Mouse (Mus musculus) kidney, postnatal 0 days (tissue): ENCODE measurements around the gene 9930022D16Rik. TPM values are rescaled to one million over a fixed set of nuclear protein-coding genes. Genes with fewer than 3 reads are reported as not detected.

ENCODE experiments used
- ATAC-seq: fragments of 200-750 bp; cut with Nextera tagmentation; replicated peaks from 2 replicates; pipeline ENCODE4 v1.8.0; 2017; ENCODE audit warnings: low read depth, moderate number of reproducible peaks, moderate TSS enrichment, moderate library complexity; ENCODE audit not compliant: low FRiP score
- DNase-seq: peaks from one replicate; pipeline ENCODE4 v3.0.0-alpha.2; 2016; ENCODE audit warnings: low spot score
- H3K27ac ChIP-seq: fragments of 300-500 bp; sonication (generic); 2 replicates; pipeline ENCODE4 v1.5.1; 2014; ENCODE audit warnings: mild to moderate bottlenecking
- H3K27me3 ChIP-seq: fragments of 300-500 bp; sonication (generic); 2 replicates; pipeline ENCODE4 v1.6.1; 2014; ENCODE audit warnings: low read length, mixed read lengths; ENCODE audit not compliant: insufficient read depth
- H3K36me3 ChIP-seq: fragments of 300-500 bp; sonication (generic); 2 replicates; pipeline ENCODE4 v1.6.1; 2014; ENCODE audit warnings: low read length, mixed read lengths; ENCODE audit not compliant: insufficient read depth
- H3K4me1 ChIP-seq: fragments of 300-500 bp; sonication (generic); replicated peaks from 2 replicates; pipeline ENCODE4 v1.6.1; 2014; ENCODE audit warnings: antibody characterized with exemption, low read length, mixed read lengths; ENCODE audit not compliant: insufficient read depth
- H3K4me2 ChIP-seq: fragments of 300-500 bp; sonication (generic); 2 replicates; pipeline ENCODE4 v1.6.1; 2014; ENCODE audit warnings: mild to moderate bottlenecking, low read length, moderate library complexity, mixed read lengths
- H3K4me3 ChIP-seq: fragments of 300-500 bp; sonication (generic); replicated peaks from 2 replicates; pipeline ENCODE4 v1.5.1; 2014; ENCODE audit warnings: low read depth, low read length
- H3K9ac ChIP-seq: fragments of 300-500 bp; sonication (generic); 2 replicates; pipeline ENCODE4 v1.6.1; 2014; ENCODE audit warnings: low read depth, low read length
- H3K9me3 ChIP-seq: fragments of 300-500 bp; sonication (generic); replicated peaks from 2 replicates; pipeline ENCODE4 v1.6.1; 2016; ENCODE audit warnings: low read length, inconsistent platforms, mixed read lengths
- CTCF ChIP-seq: IDR thresholded peaks from 2 replicates; pipeline ENCODE4 v1.5.1; 2016; ENCODE audit warnings: antibody characterized with exemption, low read depth, mild to moderate bottlenecking, moderate library complexity
- WGBS: fragments of 180-500 bp; shearing (Covaris S2); extraction: QIAGEN DNeasy Blood & Tissue Kit; methylation state at CpG from one replicate; pipeline ENCODE4 v1.1.7; 2014; 5-methylcytosine and 5-hydroxymethylcytosine counted together
- polyA plus RNA-seq: library from polyadenylated mRNA; unstranded; fragments of >200 nt; fragmentation: Nextera tagmentation; extraction: Ambion mirVana; gene quantifications from 2 replicates; pipeline ENCODE4 v1.2.1, GENCODE M21; 2015

9930022D16Rik gene
- polyA plus RNA-seq = 0.04 TPM in 1 of 2 replicates, not detected in the other

DNA sequence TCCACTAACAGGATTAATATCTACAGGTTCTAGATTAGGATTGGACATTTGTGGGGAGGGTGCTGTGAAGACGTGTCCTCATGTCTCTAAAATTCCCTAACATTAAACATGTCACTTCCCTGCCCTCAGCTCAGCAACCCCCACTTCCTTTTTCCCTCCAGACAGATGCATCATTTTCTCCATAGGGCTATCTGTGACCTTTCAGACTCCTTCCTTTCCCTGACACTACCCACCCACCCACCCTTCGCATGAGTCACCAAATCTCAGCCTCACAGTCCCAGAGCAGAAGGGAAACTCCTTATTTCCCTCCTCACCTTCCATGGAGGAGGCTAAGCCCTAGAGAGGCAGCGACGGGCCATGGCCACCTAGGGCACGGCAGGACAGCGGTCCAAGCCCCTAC, at the start of gene 9930022D16Rik:
9930022D16Rik (plus strand) TSS at position 301 of the 400 bp plus-strand sequence.
- H3K9me3 ChIP-seq = no peaks in the 10 kb centered on the region
- 83% methylated on average over 6 of the region's 6 CpGs for WGBS
- no peaks in the 10 kb centered on the region for H3K27me3 ChIP-seq
- DNase-seq (no peak), ATAC-seq (no peak)
- no peak within 1 kb of the TSS for H3K4me2 ChIP-seq
- no peak within 1 kb of the TSS for H3K9ac ChIP-seq
- no peak for TF ChIP-seq CTCF
- H3K27ac ChIP-seq = no peak within 1 kb of the TSS
- no peak within 1 kb of the TSS for H3K4me3 ChIP-seq
- H3K36me3 ChIP-seq = no peaks in the 10 kb centered on the region
- no peaks in the 10 kb centered on the region for H3K4me1 ChIP-seq

DNA sequence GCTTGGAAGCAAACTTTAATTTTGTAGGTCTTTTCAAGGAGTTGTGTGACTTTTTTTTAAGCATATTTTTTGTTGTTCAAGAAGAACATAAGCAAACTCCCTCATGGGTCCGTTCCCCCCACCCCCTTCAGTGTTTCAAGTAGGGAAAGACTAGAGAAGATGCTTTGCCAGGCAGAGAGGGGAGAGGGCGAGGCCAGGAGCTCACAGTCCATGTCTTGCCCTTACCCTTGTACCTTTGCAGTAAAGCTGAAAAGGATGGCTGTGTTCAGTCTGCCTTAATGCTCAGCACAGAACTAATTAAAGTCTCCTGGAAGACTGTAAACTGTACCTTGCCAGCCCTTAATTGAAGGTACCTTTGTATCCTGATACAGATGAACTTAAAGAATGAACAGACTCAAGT, 49.4 kb upstream of the 9930022D16Rik start:
- H3K4me3 ChIP-seq = 0 out of 2 replicates have a peak overlapping the region, but pooled peaks have one; percentile 5
- ATAC-seq = no peak
- H3K4me1 ChIP-seq = peaks cover 30% of the 10 kb centered on the region
- 54% methylated on average over 2 of the region's 2 CpGs for WGBS
- no peak for DNase-seq
- H3K27me3 ChIP-seq = no peaks in the 10 kb centered on the region
- peak overlapping the region; percentile 77 for H3K4me2 ChIP-seq
- peaks cover 4% of the 10 kb centered on the region; the same call in 1 of the 2 replicates for H3K36me3 ChIP-seq
- no peak overlapping the region for H3K27ac ChIP-seq
- H3K9ac ChIP-seq = no peak overlapping the region
- H3K9me3 ChIP-seq = no peaks in the 10 kb centered on the region
- no peak for TF ChIP-seq CTCF

DNA sequence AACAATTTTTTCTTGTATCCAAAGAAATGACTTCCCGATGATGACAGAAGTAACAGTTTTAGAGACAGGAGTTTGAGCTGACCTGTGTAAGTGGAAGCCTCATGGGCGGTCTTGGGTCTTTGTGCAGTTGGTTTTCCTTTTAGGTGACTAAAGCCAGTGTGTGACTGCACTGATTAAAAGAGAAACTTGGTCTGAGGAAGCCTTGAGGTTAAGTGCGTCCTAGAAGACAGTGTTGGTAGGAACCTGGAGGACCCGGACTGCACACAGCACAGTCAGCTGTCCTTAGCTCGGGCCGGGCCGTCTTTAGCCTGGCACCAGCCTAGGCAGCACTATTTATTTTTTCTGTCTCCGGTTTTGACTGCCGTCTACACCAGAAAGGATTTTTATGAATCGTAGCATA, 48.8 kb upstream of the 9930022D16Rik start:
- Histone ChIP-seq H3K36me3 (peaks cover 4% of the 10 kb centered on the region; the same call in 1 of the 2 replicates), H3K4me2 (peak overlapping the region; percentile 77), H3K9me3 (no peaks in the 10 kb centered on the region), H3K4me1 (peaks cover 30% of the 10 kb centered on the region), H3K4me3 (no peak overlapping the region), H3K27me3 (no peaks in the 10 kb centered on the region), H3K27ac (0 out of 2 replicates have a peak overlapping the region, but pooled peaks have one; percentile 8), H3K9ac (peak overlapping the region; percentile 6; the same call in 1 of the 2 replicates)
- no peak for ATAC-seq
- no peak for TF ChIP-seq CTCF
- no peak for DNase-seq
- 77% methylated on average over 10 of the region's 10 CpGs for WGBS

DNA sequence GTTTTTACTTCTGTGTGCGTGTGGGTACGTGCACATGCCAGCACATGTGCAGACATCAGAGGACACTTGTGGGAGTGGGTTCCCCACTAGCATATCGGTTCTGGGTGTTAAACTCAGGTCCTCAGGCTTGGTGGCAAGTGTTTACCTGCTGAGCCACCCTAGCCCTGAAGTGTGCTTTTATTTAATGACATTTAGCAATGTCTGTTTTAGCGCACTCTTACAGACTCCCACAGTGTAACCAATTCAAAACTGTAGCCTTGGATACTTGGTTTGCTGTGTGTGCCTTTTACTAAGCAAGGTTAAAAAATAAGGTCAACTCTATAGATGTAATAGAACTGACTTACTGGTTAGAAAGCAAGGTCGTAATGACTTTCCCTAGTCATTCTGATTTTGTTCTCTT, 47.9 kb upstream of the 9930022D16Rik start:
- H3K4me2 ChIP-seq = no peak overlapping the region
- DNase-seq (no peak), ATAC-seq (no peak)
- no peaks in the 10 kb centered on the region for H3K9me3 ChIP-seq
- H3K4me3 ChIP-seq = no peak overlapping the region
- peaks cover 4% of the 10 kb centered on the region; the same call in 1 of the 2 replicates for H3K36me3 ChIP-seq
- H3K27ac ChIP-seq = no peak overlapping the region
- peaks cover 30% of the 10 kb centered on the region for H3K4me1 ChIP-seq
- no peaks in the 10 kb centered on the region for H3K27me3 ChIP-seq
- TF ChIP-seq CTCF = no peak
- 93% methylated on average over 5 of the region's 5 CpGs for WGBS
- H3K9ac ChIP-seq = 0 out of 2 replicates have a peak overlapping the region, but pooled peaks have one; percentile 6

DNA sequence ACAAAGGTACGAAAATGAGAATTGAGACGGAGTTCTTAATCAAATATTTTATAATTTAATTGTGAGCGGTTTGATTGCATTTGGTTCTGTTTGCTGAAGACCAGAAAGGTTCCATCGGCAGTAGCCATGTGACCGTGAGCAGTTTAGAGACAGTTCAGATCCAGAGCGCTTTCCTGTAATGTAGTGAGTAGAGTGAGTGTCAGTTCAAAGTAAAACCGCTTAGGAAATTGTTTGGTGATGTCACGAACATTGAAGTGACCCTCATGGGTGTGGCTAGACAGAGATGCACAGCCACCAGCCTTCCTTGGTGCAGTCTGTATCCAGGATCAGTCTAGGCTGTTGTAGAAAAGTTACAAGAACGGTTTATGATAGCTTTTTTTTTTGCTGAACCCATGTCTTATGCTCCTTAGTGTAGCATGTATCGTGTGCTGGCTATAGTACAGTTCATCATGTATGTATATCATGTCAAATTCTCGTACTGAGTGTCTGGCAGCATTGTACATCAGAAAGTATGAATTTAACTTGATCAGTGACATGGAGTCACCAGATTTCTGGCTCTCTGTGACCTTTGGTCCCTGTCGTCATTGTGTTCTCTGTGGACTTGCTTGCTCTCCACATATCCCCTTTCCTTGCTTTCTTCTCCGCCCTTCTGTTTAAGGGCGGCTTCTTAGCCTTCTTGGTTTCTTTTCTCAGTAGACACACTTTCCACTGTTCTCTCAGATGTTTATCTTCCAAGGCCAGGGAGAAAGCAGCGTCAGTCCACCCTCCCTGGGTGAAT, 46.7 kb upstream of the 9930022D16Rik start:
- Histone ChIP-seq H3K4me2 (0 out of 2 replicates have a peak overlapping the region, but pooled peaks have one; percentile 21), H3K9ac (peak overlapping the region; percentile 28; the same call in 1 of the 2 replicates), H3K27me3 (no peaks in the 10 kb centered on the region), H3K4me3 (no peak overlapping the region), H3K9me3 (no peaks in the 10 kb centered on the region), H3K36me3 (peaks cover 4% of the 10 kb centered on the region; the same call in 1 of the 2 replicates), H3K27ac (0 out of 2 replicates have a peak overlapping the region, but pooled peaks have one; percentile 50), H3K4me1 (peaks cover 25% of the 10 kb centered on the region)
- ATAC-seq (no peak), DNase-seq (no peak)
- 68% methylated on average over 15 of the region's 15 CpGs for WGBS
- TF ChIP-seq CTCF = no peak

DNA sequence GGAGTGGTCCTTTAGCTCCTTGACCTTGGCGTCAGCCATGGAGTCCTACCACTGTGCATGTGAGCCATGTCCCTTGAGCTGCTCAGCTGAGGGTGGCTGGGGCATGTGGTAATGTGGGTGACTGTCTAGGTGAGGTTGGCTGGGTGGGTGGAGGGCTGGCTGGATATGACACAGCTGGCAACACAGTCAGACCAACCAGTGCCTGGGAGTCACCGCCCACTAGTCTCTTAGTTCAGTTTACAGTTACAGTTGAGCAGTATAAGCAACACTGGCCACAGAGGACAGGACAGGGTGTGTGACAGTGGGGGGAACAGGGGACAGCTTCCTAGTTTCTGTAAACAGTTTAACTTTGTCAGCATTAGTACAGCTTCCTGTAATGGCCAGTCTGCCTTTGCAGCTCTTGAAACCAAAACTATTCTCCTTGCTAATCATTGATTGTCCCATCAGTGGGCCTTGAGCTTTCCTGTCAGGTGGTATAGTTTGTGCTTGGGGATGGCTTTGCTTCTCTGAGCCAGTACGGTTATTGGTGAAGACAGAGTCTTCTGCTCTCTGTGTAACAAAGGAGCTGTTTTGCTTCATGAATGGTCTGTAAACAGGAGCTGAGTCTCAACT, 44.6 kb upstream of the 9930022D16Rik start:
- peaks cover 25% of the 10 kb centered on the region for H3K4me1 ChIP-seq
- WGBS = 79% methylated on average over 3 of the region's 3 CpGs
- H3K27ac ChIP-seq = no peak overlapping the region

More for the DNA sequence above, 44.6 kb upstream of the 9930022D16Rik start:
- Histone ChIP-seq H3K36me3 (peaks cover 4% of the 10 kb centered on the region; the same call in 1 of the 2 replicates), H3K4me3 (no peak overlapping the region), H3K9me3 (no peaks in the 10 kb centered on the region), H3K27me3 (no peaks in the 10 kb centered on the region), H3K9ac (no peak overlapping the region), H3K4me2 (no peak overlapping the region)
- DNase-seq = no peak
- no peak for TF ChIP-seq CTCF
- ATAC-seq = peak; percentile 37
